Mouse (Mus musculus) liver, embryonic 13.5 days (tissue): Measurements from ENCODE around the gene Nuak2. TPM values are rescaled to one million over a fixed set of nuclear protein-coding genes. Genes with fewer than 3 reads are reported as not detected.

Experiments used
- ATAC-seq: fragments of 200-750 bp; cut with Nextera tagmentation; 2 replicates; pipeline ENCODE4 v1.8.0; 2017; ENCODE audit warnings: low read depth, mild to moderate bottlenecking, moderate number of reproducible peaks, moderate library complexity
- DNase-seq: peaks from one replicate; pipeline ENCODE4 v3.0.0; 2022
- H3K27ac ChIP-seq: fragments of 300-500 bp; sonication (generic); 2 replicates; pipeline ENCODE4 v1.5.1; 2015; ENCODE audit warnings: moderate library complexity, mild to moderate bottlenecking, inconsistent platforms
- H3K27me3 ChIP-seq: fragments of 300-500 bp; sonication (generic); 2 replicates; pipeline ENCODE4 v1.6.1; 2015; ENCODE audit warnings: mild to moderate bottlenecking, inconsistent platforms
- H3K36me3 ChIP-seq: fragments of 300-500 bp; sonication (generic); 2 replicates; pipeline ENCODE4 v1.6.1; 2015; ENCODE audit warnings: mild to moderate bottlenecking, inconsistent platforms
- H3K4me1 ChIP-seq: fragments of 300-500 bp; sonication (generic); replicated peaks from 2 replicates; pipeline ENCODE4 v1.6.1; 2015; ENCODE audit warnings: inconsistent platforms
- H3K4me2 ChIP-seq: fragments of 300-500 bp; sonication (generic); 2 replicates; pipeline ENCODE4 v1.6.1; 2015; ENCODE audit warnings: inconsistent platforms, mild to moderate bottlenecking, moderate library complexity
- H3K4me3 ChIP-seq: fragments of 300-500 bp; sonication (generic); replicated peaks from 2 replicates; pipeline ENCODE4 v1.5.1; 2015; ENCODE audit warnings: mild to moderate bottlenecking, inconsistent platforms
- H3K9ac ChIP-seq: fragments of 300-500 bp; sonication (generic); 2 replicates; pipeline ENCODE4 v1.6.1; 2015; ENCODE audit warnings: mild to moderate bottlenecking, inconsistent platforms
- H3K9me3 ChIP-seq: fragments of 300-500 bp; sonication (generic); replicated peaks from 2 replicates; pipeline ENCODE4 v1.6.1; 2016; ENCODE audit warnings: inconsistent platforms
- WGBS: fragments of 180-500 bp; shearing (Covaris S2); methylation state at CpG from one replicate; pipeline ENCODE4 v1.1.7; 2015; ENCODE audit not compliant: insufficient replicate concordance; 5-methylcytosine and 5-hydroxymethylcytosine counted together
- polyA plus RNA-seq: library from polyadenylated mRNA; unstranded; fragments of >200 nt; fragmentation: Nextera tagmentation; extraction: Ambion mirVana; gene quantifications from 2 replicates; pipeline ENCODE4 v1.2.1, GENCODE M21; 2015

The Nuak2 gene
- polyA plus RNA-seq, 1 experiment from 2014 or later: 1.6 TPM

DNA sequence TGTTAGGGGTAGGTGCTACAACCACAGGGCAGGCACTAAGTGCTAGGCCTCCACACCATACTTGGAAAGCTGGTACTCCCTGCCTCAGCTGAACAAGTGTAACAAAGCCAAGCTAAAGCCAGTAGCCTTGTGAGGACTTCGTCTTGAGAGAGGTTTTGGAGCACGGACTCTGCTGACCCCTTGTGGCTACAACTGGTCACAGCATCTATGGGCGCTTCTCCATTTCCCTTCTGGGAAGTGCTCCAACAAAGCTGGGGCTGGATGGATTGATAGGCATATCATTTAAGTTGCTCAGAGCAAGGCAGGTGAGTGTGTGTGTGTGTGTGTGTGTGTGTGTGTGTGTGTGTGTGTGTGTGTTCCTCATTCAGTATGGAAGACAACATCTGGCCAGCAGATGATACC, 39.9 kb downstream of the Nuak2 start:
- Histone ChIP-seq H3K4me1 (peaks cover 70% of the 10 kb centered on the region), H3K9me3 (peaks cover 3% of the 10 kb centered on the region), H3K27me3 (no peaks in the 10 kb centered on the region), H3K36me3 (peaks cover 75% of the 10 kb centered on the region), H3K9ac (no peak overlapping the region), H3K4me2 (no peak overlapping the region), H3K27ac (0 out of 2 replicates have a peak overlapping the region, but pooled peaks have one; percentile 26), H3K4me3 (no peak overlapping the region)
- DNase-seq: peak; percentile 69
- peak; percentile 21 for ATAC-seq
- 2% methylated on average over 3 of the region's 3 CpGs for WGBS

DNA sequence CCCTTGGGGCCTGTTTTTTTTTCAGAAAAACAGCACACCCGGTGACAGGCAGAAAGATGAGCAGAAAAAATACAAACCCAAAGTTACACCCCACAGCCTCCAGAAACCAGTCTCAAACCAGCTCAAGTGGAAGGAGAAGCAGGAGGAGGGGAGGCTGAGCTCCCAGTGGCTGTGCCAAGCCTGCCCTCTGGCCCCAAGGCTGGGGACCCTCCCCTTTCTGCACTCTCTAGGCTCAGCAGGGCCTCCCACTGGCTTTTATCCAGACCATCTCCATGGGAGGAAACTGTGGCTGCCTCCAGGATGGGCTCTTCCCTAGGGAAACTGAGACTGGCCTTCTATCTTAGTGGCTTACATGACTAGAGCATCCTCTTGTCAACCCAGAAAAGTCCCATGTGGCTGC, 40.9 kb downstream of the Nuak2 start:
- Histone ChIP-seq H3K9ac (no peak overlapping the region), H3K36me3 (peaks cover 85% of the 10 kb centered on the region), H3K27ac (peak overlapping the region; percentile 35; the same call in 1 of the 2 replicates), H3K4me3 (no peak overlapping the region), H3K27me3 (no peaks in the 10 kb centered on the region), H3K4me1 (peaks cover 80% of the 10 kb centered on the region), H3K4me2 (no peak overlapping the region), H3K9me3 (no peaks in the 10 kb centered on the region)
- WGBS: 79% methylated on average over 1 of the region's 1 CpGs
- ATAC-seq: no peak
- DNase-seq: no peak

DNA sequence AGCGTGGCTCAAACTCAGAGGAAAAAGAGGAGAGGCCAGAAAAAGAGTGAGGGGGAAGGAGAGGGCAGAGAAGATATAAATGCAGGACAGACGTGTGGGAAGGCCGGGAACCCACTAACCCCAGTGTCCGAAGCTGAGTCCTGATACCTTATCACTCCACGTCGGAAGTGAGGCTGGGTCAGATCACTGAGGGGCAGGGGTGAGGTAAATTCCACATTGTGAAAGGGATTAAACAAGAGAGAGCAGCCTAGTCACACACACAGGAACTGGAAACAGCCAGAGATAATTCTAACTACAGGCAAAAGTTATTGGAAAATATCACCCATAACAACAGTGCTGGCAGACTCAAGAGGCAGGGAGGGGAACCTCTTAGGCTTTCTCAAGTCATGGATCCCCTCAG, 46.0 kb downstream of the Nuak2 start:
- ATAC-seq (no peak), DNase-seq (no peak)
- Histone ChIP-seq H3K27ac (peak overlapping the region; percentile 99), H3K36me3 (peaks cover 100% of the 10 kb centered on the region), H3K4me2 (peak overlapping the region; percentile 85; the same call in 1 of the 2 replicates), H3K9ac (no peak overlapping the region), H3K4me1 (peaks cover 97% of the 10 kb centered on the region), H3K4me3 (peak overlapping the region; percentile 89), H3K9me3 (no peaks in the 10 kb centered on the region), H3K27me3 (no peaks in the 10 kb centered on the region)
- 26% methylated on average over 6 of the region's 6 CpGs for WGBS

DNA sequence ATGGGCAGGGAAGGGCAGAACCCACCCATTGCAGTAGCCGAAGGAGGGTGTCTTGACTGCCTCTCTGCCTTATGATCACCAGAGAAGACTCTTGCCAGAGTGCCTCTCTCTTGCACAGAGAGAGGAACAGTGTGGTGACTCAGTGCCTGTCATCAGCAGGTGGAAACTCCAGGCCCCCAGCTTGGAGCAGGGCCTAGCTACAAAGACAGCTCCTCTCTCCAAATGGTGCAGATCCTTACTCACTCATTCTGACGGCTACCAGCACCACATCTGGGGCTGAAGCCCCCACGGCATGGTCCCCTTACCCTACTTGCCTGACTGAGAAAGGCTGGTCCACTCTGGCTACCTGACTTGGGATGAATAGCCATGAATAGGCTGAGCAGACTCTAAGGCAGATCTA, 48.5 kb downstream of the Nuak2 start:
- DNase-seq (no peak), ATAC-seq (no peak)
- WGBS: 86% methylated on average over 3 of the region's 3 CpGs
- peak overlapping the region; percentile 94 for H3K9ac ChIP-seq
- H3K27me3 ChIP-seq: no peaks in the 10 kb centered on the region
- H3K4me3 ChIP-seq: peak overlapping the region; percentile 89
- H3K4me2 ChIP-seq: peak overlapping the region; percentile 85
- H3K4me1 ChIP-seq: peaks cover 90% of the 10 kb centered on the region
- peak overlapping the region; percentile 99 for H3K27ac ChIP-seq
- peaks cover 85% of the 10 kb centered on the region for H3K36me3 ChIP-seq
- H3K9me3 ChIP-seq: no peaks in the 10 kb centered on the region

DNA sequence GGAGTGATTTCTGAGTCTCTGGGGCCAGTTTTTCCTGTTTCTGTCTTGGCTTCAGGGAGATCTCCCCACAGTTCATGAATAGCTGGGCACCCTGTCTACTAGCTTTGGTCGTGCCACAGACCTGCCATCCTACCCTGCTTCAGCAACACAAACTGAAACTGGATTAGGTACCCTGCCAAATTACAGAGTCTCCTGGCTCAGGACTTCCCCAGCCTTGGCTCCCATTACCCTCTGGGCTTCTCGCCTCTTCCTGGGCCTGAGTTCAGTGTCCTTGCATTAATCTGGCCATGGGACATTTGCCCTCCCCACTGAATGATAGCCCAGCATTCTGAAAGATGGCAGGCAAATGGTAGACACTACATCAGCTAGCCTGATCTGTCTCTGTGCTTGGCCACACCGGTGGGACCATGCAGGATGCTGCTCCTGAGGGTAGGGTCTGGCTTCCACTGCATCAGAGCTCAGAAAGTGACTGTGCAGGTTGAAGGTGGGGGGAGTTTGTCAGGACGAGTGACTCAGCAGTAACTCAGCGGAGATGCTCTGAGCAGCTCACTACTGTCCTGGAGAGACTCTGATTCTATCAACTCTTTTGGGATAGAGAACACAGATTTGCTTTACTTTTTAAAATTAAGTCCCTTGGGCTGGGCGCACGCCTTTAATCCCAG, 49.1 kb downstream of the Nuak2 start:
- 74% methylated on average over 7 of the region's 7 CpGs for WGBS
- Histone ChIP-seq H3K36me3 (peaks cover 85% of the 10 kb centered on the region), H3K27ac (peak overlapping the region; percentile 99), H3K4me1 (peaks cover 90% of the 10 kb centered on the region), H3K27me3 (no peaks in the 10 kb centered on the region), H3K4me3 (peak overlapping the region; percentile 89), H3K4me2 (peak overlapping the region; percentile 85), H3K9ac (peak overlapping the region; percentile 94), H3K9me3 (no peaks in the 10 kb centered on the region)
- no peak for DNase-seq
- ATAC-seq: no peak

DNA sequence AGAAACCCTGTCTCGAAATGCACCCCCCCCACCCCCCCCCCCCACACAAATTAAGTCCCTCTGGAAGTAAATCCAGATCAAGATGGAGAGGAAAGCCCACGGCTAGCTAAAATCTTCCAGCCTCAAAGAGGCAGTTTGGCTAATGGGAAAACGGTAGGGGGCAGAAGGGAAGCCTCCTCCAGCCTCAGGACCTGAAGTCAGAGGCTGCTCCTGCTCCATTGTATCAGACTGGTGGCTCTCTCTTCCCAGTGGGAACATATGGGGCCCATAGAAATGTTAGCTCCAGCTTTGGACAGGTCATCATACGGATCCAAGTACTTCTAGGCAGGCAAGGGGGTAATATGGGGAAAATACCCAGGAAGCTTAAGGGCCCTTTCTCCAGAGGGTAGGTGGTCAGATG, 49.7 kb downstream of the Nuak2 start:
- WGBS: 68% methylated on average over 4 of the region's 4 CpGs
- peaks cover 85% of the 10 kb centered on the region for H3K36me3 ChIP-seq
- peak overlapping the region; percentile 89 for H3K4me3 ChIP-seq
- peaks cover 90% of the 10 kb centered on the region for H3K4me1 ChIP-seq
- ATAC-seq (no peak), DNase-seq (no peak)
- H3K27ac ChIP-seq: peak overlapping the region; percentile 99
- H3K4me2 ChIP-seq: peak overlapping the region; percentile 85
- H3K9ac ChIP-seq: peak overlapping the region; percentile 94
- H3K27me3 ChIP-seq: no peaks in the 10 kb centered on the region
- H3K9me3 ChIP-seq: no peaks in the 10 kb centered on the region

DNA sequence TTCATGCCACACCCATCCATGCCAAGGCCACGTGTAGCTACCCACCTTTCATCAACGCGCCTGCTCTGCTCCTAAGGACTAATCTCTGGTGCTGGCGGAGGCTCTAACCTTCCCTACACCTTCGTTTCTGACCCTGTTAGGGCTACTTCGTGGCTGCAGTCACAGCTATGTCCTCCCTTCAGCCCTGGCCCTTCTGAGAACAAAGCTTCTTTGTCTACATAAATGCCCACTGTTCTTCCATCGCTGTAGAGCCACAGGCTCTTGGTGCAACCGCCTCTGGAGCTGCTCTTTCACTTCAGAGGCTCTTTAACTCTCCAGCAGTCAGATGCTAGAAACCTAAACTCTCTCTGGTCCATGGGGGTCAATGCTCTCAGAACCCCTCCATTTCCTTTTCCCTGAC, 50.3 kb downstream of the Nuak2 start:
- Histone ChIP-seq H3K9me3 (no peaks in the 10 kb centered on the region), H3K27me3 (no peaks in the 10 kb centered on the region), H3K36me3 (peaks cover 85% of the 10 kb centered on the region), H3K4me3 (peak overlapping the region; percentile 89), H3K9ac (peak overlapping the region; percentile 94), H3K27ac (peak overlapping the region; percentile 99), H3K4me1 (peaks cover 90% of the 10 kb centered on the region), H3K4me2 (peak overlapping the region; percentile 85)
- no peak for ATAC-seq
- no peak for DNase-seq
- 75% methylated on average over 8 of the region's 8 CpGs for WGBS

DNA sequence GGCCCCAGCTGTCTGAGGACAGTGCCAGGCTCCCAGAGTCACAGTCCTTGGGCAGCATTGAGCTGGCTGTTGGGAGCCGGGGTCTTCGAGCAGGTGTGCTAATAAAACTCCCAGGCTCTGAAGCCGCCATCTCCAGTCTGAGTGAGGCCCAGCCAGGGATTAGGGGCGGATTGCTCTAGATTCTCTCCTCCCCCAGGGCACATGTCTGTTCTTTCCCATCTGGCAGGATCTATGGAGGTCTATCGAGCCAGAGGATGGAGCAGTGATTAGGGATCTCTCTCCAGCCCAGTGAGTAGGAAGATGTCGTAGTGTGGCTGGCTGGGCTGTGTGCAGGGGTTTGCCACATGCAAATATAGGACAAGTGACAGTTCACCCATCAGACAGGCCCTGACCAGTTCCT, 51.0 kb downstream of the Nuak2 start:
- H3K27ac ChIP-seq: peak overlapping the region; percentile 99
- no peaks in the 10 kb centered on the region for H3K27me3 ChIP-seq
- peaks cover 85% of the 10 kb centered on the region for H3K36me3 ChIP-seq
- H3K4me1 ChIP-seq: peaks cover 90% of the 10 kb centered on the region
- no peaks in the 10 kb centered on the region for H3K9me3 ChIP-seq
- 67% methylated on average over 6 of the region's 6 CpGs for WGBS
- H3K4me3 ChIP-seq: peak overlapping the region; percentile 89
- H3K4me2 ChIP-seq: peak overlapping the region; percentile 85
- peak overlapping the region; percentile 94 for H3K9ac ChIP-seq
- no peak for DNase-seq
- ATAC-seq: no peak

DNA sequence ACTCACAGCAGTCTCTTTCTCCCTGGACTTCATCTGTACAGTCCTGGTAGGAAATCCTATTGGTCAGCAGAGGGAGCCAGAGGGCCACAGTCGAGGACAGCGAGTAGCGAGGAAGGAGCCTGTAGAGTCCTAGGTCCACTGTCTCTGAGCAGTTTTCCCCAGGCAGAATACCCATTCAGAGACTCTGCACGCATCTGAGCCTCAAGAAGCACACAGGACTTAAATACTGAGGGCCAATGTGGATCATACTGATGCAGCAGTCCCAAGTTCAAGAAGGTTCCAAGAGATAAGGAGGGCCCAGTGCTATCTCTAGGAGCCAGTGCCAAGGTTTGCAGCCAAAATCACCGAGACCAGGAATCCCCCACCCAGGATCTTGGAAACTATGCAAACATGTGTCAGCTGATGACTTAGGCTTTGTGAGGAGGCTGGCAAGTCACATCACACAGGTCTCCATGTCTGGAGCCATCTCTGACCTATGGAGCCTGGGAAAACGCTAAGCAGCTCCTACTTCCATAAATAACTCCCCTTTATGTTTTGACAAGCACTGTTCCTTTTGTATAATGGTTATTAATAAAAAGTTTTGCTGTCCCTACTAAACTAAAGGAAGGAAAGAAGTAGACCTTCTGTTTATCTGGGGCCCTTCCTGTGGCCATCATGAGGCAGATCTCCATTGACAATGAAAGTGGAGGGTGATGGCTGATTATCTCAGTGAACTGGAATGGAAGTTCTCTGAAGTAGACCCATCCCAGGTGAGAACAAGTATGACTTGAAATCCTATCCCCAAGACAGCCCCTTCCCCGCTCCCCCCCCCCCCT, 52.0 kb downstream of the Nuak2 start:
- Histone ChIP-seq H3K9me3 (no peaks in the 10 kb centered on the region), H3K27ac (peak overlapping the region; percentile 99), H3K4me2 (peak overlapping the region; percentile 85), H3K4me1 (peaks cover 90% of the 10 kb centered on the region), H3K36me3 (peaks cover 85% of the 10 kb centered on the region), H3K9ac (peak overlapping the region; percentile 94), H3K4me3 (peak overlapping the region; percentile 89), H3K27me3 (no peaks in the 10 kb centered on the region)
- DNase-seq (peak; percentile 92), ATAC-seq (peak; percentile 91)
- WGBS: 11% methylated on average over 7 of the region's 7 CpGs

DNA sequence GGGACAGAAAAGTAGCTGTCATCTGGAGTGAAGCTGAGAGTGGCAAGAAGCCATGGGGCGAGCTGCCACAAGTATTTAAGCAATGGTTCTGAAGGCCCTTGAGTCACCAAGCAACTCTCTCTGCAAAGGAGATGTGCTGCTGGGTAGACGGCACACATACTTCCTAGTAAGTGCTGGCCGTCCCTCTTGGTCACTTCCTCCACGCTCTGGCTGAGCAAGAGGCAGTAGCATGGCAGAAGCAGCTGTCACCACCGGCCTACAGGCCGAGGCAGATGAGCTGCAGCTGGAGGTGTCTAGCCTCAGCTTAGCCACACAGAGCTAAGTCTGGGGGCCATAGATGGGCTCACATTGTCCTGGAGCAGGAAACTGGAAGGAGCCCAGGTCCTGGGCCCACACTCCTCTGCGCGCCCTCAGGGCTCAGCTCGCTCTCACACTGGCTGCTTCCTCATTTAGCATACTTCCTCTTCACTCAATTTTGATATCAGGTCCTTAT, 54.8 kb downstream of the Nuak2 start:
- DNase-seq: no peak
- H3K27ac ChIP-seq: peak overlapping the region; percentile 98
- H3K4me1 ChIP-seq: peaks cover 90% of the 10 kb centered on the region
- no peaks in the 10 kb centered on the region for H3K9me3 ChIP-seq
- H3K9ac ChIP-seq: peak overlapping the region; percentile 49
- H3K4me3 ChIP-seq: no peak overlapping the region
- no peaks in the 10 kb centered on the region for H3K27me3 ChIP-seq
- peaks cover 74% of the 10 kb centered on the region for H3K36me3 ChIP-seq
- peak overlapping the region; percentile 25 for H3K4me2 ChIP-seq
- ATAC-seq: no peak
- 75% methylated on average over 9 of the region's 9 CpGs for WGBS

DNA sequence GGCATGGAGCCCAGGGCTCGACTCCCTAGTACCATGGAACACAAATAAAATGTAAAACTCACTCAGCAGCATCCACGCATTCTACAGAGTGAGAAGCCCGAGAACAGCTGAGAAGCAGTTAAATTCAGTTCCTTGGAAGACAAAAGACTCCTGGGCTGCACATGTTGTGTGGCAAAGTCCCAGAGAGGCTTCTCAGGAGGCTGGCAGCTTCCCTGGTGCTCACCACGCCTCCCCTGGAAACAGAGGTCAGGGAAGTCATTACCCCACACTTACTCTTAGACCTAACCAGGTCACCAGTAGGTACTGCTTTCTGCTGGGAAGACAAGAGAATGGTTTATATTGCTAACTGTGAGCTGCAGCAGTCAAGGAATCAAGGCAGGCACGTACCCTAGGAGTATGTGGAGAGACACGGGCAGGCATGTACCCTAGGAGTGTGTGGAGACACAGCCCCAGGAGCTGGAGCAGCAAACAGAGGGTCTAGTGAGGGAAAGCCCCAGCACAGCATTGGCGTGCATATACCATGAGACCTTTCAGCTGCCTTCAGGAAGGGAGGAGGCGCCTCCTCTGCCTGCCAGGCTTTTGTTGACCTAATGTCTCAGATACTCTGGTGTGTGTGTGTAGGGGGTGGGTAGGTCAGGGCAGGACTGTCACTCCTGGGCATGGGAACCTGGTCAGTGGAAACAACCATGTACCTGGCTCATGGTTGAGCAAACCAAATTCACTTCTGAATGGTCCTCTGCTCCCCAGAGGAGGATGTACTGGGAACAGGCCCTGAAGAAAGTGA, 55.6 kb downstream of the Nuak2 start:
- peak overlapping the region; percentile 98 for H3K27ac ChIP-seq
- peak overlapping the region; percentile 73 for H3K9ac ChIP-seq
- WGBS: 72% methylated on average over 8 of the region's 8 CpGs
- peak overlapping the region; percentile 72; the same call in 1 of the 2 replicates for H3K4me2 ChIP-seq
- no peak for DNase-seq
- no peak overlapping the region for H3K4me3 ChIP-seq
- H3K9me3 ChIP-seq: no peaks in the 10 kb centered on the region
- no peaks in the 10 kb centered on the region for H3K27me3 ChIP-seq
- peaks cover 90% of the 10 kb centered on the region for H3K4me1 ChIP-seq
- ATAC-seq: no peak
- peaks cover 71% of the 10 kb centered on the region for H3K36me3 ChIP-seq
